Mouse (Mus musculus) right cerebral cortex, postnatal 4 days (tissue): Measurements from ENCODE around the gene Dtnbp1.

Experiments used
- DNase-seq: peaks from one replicate; pipeline ENCODE4 v3.0.0-alpha.2; 2022

Dtnbp1 gene

DNA sequence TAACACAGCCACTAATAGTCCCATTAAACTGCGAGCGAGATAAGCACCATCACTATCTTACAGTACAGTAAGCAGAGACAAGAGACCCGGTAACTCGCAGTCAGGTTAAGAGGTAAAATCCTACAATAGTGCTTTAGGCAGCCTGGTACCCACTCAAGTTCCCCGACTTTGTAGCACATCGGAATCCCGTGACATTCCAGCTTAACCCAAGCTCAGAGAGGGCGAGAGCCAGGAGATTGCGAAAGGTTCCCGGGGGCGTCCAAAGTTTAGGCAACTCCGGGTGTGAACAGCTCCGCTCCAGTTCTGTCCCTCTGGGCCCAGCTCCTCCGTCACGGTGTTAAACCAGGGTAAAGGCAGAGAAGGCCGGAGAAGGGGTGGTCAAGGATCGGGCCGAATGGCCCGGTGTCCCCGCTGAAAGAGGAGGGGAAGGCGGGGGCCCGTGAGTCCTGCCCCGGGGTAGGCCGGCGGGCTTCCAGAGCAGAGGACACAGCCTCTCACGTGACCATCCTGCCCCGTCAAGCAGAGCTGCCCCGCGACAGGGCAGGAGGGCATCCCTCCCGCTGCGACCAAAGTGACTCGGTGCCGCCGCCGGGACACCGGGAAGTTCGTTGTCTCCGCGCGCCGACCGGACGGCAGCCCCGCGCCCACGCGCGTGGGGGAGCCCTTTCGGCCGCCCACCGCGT is 578 bp downstream of the Dtnbp1 start:
- no peak for DNase-seq

DNA sequence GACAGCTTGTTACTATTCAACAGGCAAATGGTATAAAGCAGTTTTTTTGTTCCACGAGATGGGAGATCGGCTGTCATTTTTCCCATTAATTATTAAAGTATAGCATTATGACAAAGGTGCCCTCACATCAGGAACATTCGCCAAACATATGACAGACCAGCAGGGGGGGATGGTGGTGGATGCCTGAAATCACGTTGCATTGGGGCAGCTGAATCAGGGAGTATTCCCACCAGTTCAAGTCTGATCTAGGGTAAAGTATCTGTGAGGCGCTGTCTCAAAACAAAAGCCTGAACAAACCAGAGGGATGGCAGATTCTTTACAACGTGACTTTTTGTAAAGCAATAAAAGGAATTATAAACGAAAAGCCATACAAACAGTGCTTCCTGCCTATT is 1.1 kb downstream of the Dtnbp1 start:
- DNase-seq = no peak

- DNase-seq = no peak
These were observed 2.7 kb downstream of the Dtnbp1 start for GRCm38 (mm10) chr13:44999211-44999610.

DNA sequence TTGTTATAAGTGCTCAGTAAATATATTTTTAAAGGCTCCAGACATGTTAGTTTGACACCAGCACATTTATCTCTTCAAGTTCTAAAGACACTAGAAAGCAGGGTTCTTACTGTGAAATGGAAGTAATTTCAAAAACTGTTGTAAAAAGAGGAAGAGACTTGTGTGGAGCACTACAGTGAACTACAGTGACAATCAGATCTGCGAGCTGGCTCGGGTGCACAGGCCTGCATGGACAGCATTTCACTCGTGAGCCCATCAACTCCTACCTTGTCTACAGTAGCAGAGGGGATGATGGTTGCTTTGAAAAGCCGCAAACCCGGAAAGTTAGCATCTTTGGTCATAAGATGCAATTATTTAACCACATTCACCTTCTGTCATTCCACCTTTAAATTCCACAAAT is 5.6 kb downstream of the Dtnbp1 start:
- no peak for DNase-seq

- no peak for DNase-seq
These were observed 9.3 kb downstream of the Dtnbp1 start for GRCm38 (mm10) chr13:44992550-44993205.

GRCm38 (mm10) chr13:44991936-44992335 is 10.0 kb downstream of the Dtnbp1 start:
- no peak for DNase-seq

GRCm38 (mm10) chr13:44990073-44990682 is 11.8 kb downstream of the Dtnbp1 start:
- no peak for DNase-seq

GRCm38 (mm10) chr13:44986352-44986751 is 15.6 kb downstream of the Dtnbp1 start:
- DNase-seq = no peak

GRCm38 (mm10) chr13:44985321-44985720 is 16.6 kb downstream of the Dtnbp1 start:
- no peak for DNase-seq

DNA sequence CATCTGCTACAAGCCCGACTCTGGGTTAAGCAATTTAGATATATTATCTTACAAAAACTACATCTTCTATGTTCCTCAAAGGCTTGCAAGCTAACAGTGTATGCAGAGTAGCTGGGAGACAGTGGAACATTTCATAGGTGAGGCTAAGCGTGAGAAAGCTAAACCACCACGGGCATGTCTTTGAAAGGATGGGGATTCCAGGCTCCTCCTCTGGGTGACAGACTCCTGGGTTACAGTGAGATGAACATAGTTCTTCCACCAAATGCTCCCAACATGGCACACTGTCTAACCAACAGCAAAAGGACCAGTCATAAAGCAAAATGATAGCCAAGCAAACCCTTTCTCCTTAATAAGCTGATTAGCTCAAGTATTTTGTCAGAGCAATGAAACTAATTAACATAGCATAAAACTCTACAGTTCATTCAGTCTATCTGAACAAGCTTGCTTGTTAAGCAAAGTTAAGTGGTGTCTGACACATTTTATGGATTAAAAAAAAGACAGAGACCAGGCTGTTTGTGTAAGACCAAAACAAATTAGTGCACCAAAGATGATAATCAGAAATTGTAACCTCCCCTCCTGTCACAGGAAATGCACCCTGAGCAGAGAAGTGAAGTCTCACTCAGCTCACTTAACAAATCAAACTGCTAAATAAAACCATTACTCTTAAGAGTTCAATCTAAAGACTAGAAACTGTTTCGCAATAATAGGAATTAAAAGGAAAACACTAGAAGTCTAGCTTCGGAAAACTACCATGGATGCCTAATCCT is 18.1 kb downstream of the Dtnbp1 start:
- DNase-seq = no peak

DNA sequence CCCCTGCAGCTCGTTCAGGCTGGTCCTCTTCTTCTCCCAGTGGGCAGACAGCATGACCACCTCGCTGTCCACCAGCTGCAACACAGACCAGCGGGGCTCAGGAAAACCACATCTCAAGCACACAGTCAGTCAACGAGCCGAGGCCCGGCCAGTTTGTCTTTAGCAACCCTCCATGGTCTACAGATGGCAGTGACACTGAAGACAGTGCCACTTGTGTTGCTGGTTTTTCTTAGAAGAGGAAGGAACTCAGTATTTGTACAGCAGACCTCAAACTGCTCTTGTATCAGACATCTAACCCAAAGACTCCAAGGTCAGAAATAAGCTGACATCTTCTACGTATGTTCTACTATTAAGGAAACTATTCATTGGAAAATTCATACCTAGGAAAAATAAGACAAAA is 19.1 kb downstream of the Dtnbp1 start:
- DNase-seq = no peak

- DNase-seq = no peak
These were observed 22.5 kb downstream of the Dtnbp1 start for GRCm38 (mm10) chr13:44979433-44979832.

GRCm38 (mm10) chr13:44977483-44978141 is 24.3 kb downstream of the Dtnbp1 start:
- DNase-seq = no peak

- DNase-seq = no peak
These were observed 24.9 kb downstream of the Dtnbp1 start for GRCm38 (mm10) chr13:44977059-44977458.

- DNase-seq = no peak
These were observed 41.2 kb downstream of the Dtnbp1 start for GRCm38 (mm10) chr13:44960542-44961291.

GRCm38 (mm10) chr13:44957049-44957448 is 44.9 kb downstream of the Dtnbp1 start:
- no peak for DNase-seq

DNA sequence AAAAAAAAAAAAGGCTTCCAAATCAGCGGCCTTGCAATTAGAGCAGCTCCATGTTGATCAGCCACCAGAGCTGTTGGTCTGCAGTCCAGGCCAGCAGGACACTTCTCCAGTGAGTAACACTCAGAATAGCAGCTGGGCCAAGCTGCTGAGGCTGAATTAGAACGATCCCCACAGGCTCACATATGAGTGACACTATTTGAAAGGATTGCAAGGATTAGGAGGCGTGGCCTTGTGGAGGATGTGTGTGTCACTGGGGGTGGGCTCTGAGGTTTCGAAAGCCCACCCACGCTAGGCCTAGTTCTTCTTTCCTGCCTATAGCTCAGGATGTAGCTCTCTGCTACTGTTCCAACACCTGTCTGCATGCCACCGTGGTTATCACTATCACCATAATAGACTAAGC is 46.2 kb downstream of the Dtnbp1 start:
- DNase-seq = no peak

DNA sequence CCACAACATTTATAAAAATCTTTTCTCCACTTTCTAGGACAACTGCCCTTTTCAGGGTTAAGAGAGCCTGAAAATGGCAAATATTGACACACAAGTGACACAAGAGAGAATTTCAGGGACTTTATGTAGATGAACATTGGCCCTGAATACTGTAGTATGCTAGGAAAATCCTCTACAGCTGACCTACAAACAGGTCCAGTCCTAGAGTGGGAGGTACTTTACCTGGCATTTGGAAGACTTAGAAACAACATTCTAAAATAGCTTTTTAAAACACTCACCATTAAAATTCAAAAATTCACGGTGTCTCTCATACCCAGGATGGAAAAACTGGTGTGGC is 47.7 kb downstream of the Dtnbp1 start:
- no peak for DNase-seq

DNA sequence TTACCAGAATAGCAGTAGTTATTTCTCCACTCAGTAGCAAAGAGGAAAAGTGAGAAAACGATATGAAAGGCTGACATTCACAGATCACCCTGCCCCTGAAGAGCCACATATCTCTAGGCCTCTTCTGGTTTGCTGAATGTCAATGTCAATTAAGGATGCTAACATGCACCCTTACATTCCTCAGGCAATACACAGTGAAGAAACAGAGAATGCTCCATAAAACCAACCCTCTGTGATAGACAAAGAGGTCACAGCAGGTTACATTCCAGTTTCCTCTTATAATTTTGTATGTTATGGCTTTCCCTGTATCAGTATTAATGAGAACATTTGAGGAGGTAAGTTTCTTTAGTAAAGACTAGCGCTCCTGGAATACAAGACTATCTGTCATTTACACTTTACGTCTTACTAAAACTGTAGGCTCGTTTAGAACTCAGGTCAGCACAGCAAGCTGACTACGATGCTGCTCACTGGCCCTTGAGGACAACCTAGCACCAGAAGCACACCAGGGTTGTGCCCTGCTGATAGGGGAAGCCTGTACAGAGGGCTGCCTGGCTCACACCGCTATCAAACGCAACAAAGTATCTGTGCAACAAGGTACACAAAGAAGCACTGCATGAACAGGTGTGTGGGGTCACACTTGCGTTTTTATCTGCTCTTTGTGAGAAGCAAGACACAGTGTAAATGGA is 48.3 kb downstream of the Dtnbp1 start:
- DNase-seq = no peak

DNA sequence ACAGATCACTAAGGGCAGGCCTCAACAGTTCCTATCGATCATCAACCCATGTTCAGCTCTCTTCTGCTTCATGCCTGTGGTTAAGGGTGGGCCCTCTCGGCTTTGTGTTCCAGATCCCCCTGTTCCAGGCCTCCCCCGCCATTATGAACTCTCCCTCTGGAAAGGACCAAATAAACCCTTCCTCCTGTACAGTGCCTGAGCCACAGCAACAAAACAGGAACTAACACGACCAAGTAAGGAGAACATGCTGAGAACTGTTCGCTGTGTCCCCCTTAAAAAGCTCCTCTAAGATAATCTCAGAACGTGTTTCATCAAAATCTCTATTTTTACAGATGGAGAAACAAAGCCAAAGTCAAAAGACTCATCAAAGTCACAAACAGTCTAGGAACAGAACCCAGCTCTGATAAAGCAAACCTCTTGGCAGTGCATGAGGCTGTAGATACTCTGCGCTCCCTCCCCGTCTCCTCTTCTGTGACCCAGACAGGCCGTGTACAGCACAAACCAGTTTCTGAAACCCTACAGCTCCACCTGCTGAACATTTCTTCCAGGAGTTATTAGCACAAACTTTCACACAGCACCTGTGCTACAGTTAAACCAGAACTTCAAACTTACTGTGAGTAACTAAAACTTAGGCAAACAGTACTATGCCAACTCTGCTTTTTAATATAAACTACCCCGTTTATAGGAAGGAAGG is 49.4 kb downstream of the Dtnbp1 start:
- no peak for DNase-seq
